Mouse (Mus musculus): Measurements from ENCODE around the gene Wdr81. TPM values are rescaled to one million over a fixed set of nuclear protein-coding genes. Genes with fewer than 3 reads are reported as not detected.

The Wdr81 gene
- polyA plus RNA-seq, 1 experiment from 2014 or later: 7.2 TPM

GRCm38 (mm10) chr11:75443711-75444110 lies 10.8 kb downstream of the Wdr81 start:
- Histone ChIP-seq H3K4me1 (ENCODE audit: insufficient read depth, low read depth, low read length) (no peaks in the 10 kb centered on the region), H3K9ac (replicated peaks; ENCODE audit: low read depth) (no peak overlapping the region), H3K36me3 (ENCODE audit: insufficient read depth, low read length) (peaks cover 38% of the 10 kb centered on the region), H3K9me3 (ENCODE audit: low read length) (no peaks in the 10 kb centered on the region), H3K27ac (ENCODE audit: low read length) (no peak overlapping the region), H3K27me3 (replicated peaks; ENCODE audit: insufficient read depth, low read length) (no peaks in the 10 kb centered on the region), H3K4me2 (replicated peaks; ENCODE audit: low read depth, low read length) (no peak overlapping the region), H3K4me3 (ENCODE audit: low read depth, low read length) (no peak overlapping the region)
- TF ChIP-seq EP300 (IDR thresholded peaks at IDR 0.05): no peak
- no peak for TF ChIP-seq CTCF (IDR thresholded peaks at IDR 0.05)
- 68% methylated on average over 8 of the region's 8 CpGs for WGBS
- no peak for ATAC-seq
- DNase-seq (ENCODE audit: low spot score): no peak

GRCm38 (mm10) chr11:75441601-75442000 lies 12.9 kb downstream of the Wdr81 start:
- no peaks in the 10 kb centered on the region for H3K9me3 ChIP-seq (ENCODE audit: low read length)
- no peak overlapping the region for H3K27ac ChIP-seq (ENCODE audit: low read length)
- H3K4me3 ChIP-seq (ENCODE audit: low read depth, low read length): no peak overlapping the region
- no peaks in the 10 kb centered on the region for H3K27me3 ChIP-seq (replicated peaks; ENCODE audit: insufficient read depth, low read length)
- H3K4me1 ChIP-seq (ENCODE audit: insufficient read depth, low read depth, low read length): no peaks in the 10 kb centered on the region
- no peak for ATAC-seq
- no peak overlapping the region for H3K4me2 ChIP-seq (replicated peaks; ENCODE audit: low read depth, low read length)
- H3K36me3 ChIP-seq (ENCODE audit: insufficient read depth, low read length): peaks cover 32% of the 10 kb centered on the region
- H3K9ac ChIP-seq (replicated peaks; ENCODE audit: low read depth): no peak overlapping the region
- 86% methylated on average over 16 of the region's 16 CpGs for WGBS
- no peak for DNase-seq (ENCODE audit: low spot score)
- TF ChIP-seq CTCF (IDR thresholded peaks at IDR 0.05) (no peak), EP300 (IDR thresholded peaks at IDR 0.05) (no peak)

- Histone ChIP-seq H3K4me2 (replicated peaks; ENCODE audit: low read depth, low read length) (no peak overlapping the region), H3K9ac (replicated peaks; ENCODE audit: low read depth) (no peak overlapping the region), H3K4me1 (ENCODE audit: insufficient read depth, low read depth, low read length) (no peaks in the 10 kb centered on the region), H3K36me3 (ENCODE audit: insufficient read depth, low read length) (peaks cover 31% of the 10 kb centered on the region), H3K9me3 (ENCODE audit: low read length) (no peaks in the 10 kb centered on the region), H3K4me3 (ENCODE audit: low read depth, low read length) (no peak overlapping the region), H3K27ac (ENCODE audit: low read length) (no peak overlapping the region), H3K27me3 (replicated peaks; ENCODE audit: insufficient read depth, low read length) (no peaks in the 10 kb centered on the region)
- 81% methylated on average over 7 of the region's 7 CpGs for WGBS
- DNase-seq (ENCODE audit: low spot score) (no peak), ATAC-seq (no peak)
- TF ChIP-seq EP300 (IDR thresholded peaks at IDR 0.05) (no peak), CTCF (IDR thresholded peaks at IDR 0.05) (no peak)
Observed at GRCm38 (mm10) chr11:75441034-75441433, 13.5 kb downstream of the Wdr81 start.

GRCm38 (mm10) chr11:75439951-75440350 lies 14.6 kb downstream of the Wdr81 start:
- Histone ChIP-seq H3K36me3 (ENCODE audit: insufficient read depth, low read length) (peaks cover 23% of the 10 kb centered on the region), H3K4me2 (replicated peaks; ENCODE audit: low read depth, low read length) (no peak overlapping the region), H3K27ac (ENCODE audit: low read length) (no peak overlapping the region), H3K9ac (replicated peaks; ENCODE audit: low read depth) (no peak overlapping the region), H3K4me3 (ENCODE audit: low read depth, low read length) (no peak overlapping the region), H3K4me1 (ENCODE audit: insufficient read depth, low read depth, low read length) (no peaks in the 10 kb centered on the region), H3K27me3 (replicated peaks; ENCODE audit: insufficient read depth, low read length) (no peaks in the 10 kb centered on the region), H3K9me3 (ENCODE audit: low read length) (no peaks in the 10 kb centered on the region)
- ATAC-seq (no peak), DNase-seq (ENCODE audit: low spot score) (no peak)
- WGBS: 100% methylated on average over 2 of the region's 3 CpGs
- TF ChIP-seq EP300 (IDR thresholded peaks at IDR 0.05): no peak
- no peak for TF ChIP-seq CTCF (IDR thresholded peaks at IDR 0.05)

GRCm38 (mm10) chr11:75439363-75439762 lies 15.2 kb downstream of the Wdr81 start, which contains the start of gene Serpinf2:
Serpinf2 (minus strand) TSS chr11:75439591.
- Histone ChIP-seq H3K4me3 (ENCODE audit: low read depth, low read length) (no peak within 1 kb of the TSS), H3K4me1 (ENCODE audit: insufficient read depth, low read depth, low read length) (no peaks in the 10 kb centered on the region), H3K9me3 (ENCODE audit: low read length) (no peaks in the 10 kb centered on the region), H3K27ac (ENCODE audit: low read length) (no peak within 1 kb of the TSS), H3K4me2 (replicated peaks; ENCODE audit: low read depth, low read length) (no peak within 1 kb of the TSS), H3K36me3 (ENCODE audit: insufficient read depth, low read length) (peaks cover 19% of the 10 kb centered on the region; the same call in 1 of the 2 replicates), H3K9ac (replicated peaks; ENCODE audit: low read depth) (no peak within 1 kb of the TSS), H3K27me3 (replicated peaks; ENCODE audit: insufficient read depth, low read length) (no peaks in the 10 kb centered on the region)
- DNase-seq (ENCODE audit: low spot score) (no peak), ATAC-seq (no peak)
- WGBS: 67% methylated on average over 6 of the region's 6 CpGs
- TF ChIP-seq EP300 (IDR thresholded peaks at IDR 0.05): no peak

GRCm38 (mm10) chr11:75438804-75439203 lies 15.7 kb downstream of the Wdr81 start:
- ATAC-seq (no peak), DNase-seq (ENCODE audit: low spot score) (no peak)
- Histone ChIP-seq H3K27me3 (replicated peaks; ENCODE audit: insufficient read depth, low read length) (no peaks in the 10 kb centered on the region), H3K4me2 (replicated peaks; ENCODE audit: low read depth, low read length) (no peak overlapping the region), H3K36me3 (ENCODE audit: insufficient read depth, low read length) (peaks cover 18% of the 10 kb centered on the region; the same call in 1 of the 2 replicates), H3K4me1 (ENCODE audit: insufficient read depth, low read depth, low read length) (no peaks in the 10 kb centered on the region), H3K9ac (replicated peaks; ENCODE audit: low read depth) (no peak overlapping the region), H3K4me3 (ENCODE audit: low read depth, low read length) (no peak overlapping the region), H3K9me3 (ENCODE audit: low read length) (no peaks in the 10 kb centered on the region), H3K27ac (ENCODE audit: low read length) (no peak overlapping the region)
- WGBS: 91% methylated on average over 3 of the region's 3 CpGs
- TF ChIP-seq EP300 (IDR thresholded peaks at IDR 0.05) (no peak), CTCF (IDR thresholded peaks at IDR 0.05) (no peak)

GRCm38 (mm10) chr11:75438194-75438593 lies 16.3 kb downstream of the Wdr81 start:
- Histone ChIP-seq H3K27me3 (replicated peaks; ENCODE audit: insufficient read depth, low read length) (no peaks in the 10 kb centered on the region), H3K4me3 (ENCODE audit: low read depth, low read length) (no peak overlapping the region), H3K4me1 (ENCODE audit: insufficient read depth, low read depth, low read length) (no peaks in the 10 kb centered on the region), H3K36me3 (ENCODE audit: insufficient read depth, low read length) (peaks cover 12% of the 10 kb centered on the region; the same call in 1 of the 2 replicates), H3K4me2 (replicated peaks; ENCODE audit: low read depth, low read length) (no peak overlapping the region), H3K9ac (replicated peaks; ENCODE audit: low read depth) (no peak overlapping the region), H3K9me3 (ENCODE audit: low read length) (no peaks in the 10 kb centered on the region), H3K27ac (ENCODE audit: low read length) (no peak overlapping the region)
- DNase-seq (ENCODE audit: low spot score) (no peak), ATAC-seq (no peak)
- 60% methylated on average over 13 of the region's 13 CpGs for WGBS
- TF ChIP-seq EP300 (IDR thresholded peaks at IDR 0.05): no peak
- TF ChIP-seq CTCF (IDR thresholded peaks at IDR 0.05): no peak
